Mouse (Mus musculus): Measurements from ENCODE around the gene Cwc27.

Cwc27 gene

DNA sequence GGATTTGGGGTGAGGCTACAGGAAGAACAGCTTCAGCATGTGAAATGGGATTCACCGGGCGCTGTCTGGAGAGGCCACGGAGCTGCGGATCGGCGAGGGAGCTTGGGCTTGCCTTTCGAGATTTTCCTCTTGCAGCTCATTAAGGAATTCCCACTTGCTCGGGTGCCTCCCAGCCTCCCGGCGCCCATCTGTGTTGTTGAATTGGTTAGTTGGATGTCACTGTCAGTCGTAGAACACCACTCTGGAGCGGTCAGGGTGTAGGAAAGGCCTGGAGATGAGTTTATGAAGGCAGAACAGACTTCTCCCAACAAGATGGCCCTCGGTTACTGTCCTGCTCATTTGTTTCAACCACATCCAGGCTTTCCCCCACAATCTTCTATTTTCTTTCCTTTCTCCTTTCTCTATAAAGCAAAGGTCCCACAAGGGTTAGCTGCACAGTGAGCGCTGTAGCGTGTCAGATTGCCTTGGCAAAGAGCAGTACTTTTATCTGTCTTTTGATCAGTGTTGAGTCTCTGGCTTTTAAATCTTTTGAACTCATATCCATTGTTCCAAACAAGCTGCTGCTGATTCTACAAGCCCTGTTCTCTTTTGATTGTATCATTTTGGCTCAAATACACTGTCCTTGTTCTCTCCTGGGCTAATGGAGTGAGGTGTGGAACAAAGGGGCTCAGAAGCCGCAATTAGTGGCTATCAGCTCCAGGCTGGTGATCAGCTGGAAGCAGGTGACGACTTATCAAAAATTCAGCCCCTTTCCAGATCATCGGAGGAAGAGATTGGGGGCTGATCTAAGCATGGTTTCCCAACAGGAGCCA lies 200.7 kb downstream of the Cwc27 start:
- in situ Hi-C loops (cut with MboI, MseI) = loop anchor here (25.0 kb wide), 1 partner anchor 854 kb away; the partner anchor contains the start of gene Srek1

DNA sequence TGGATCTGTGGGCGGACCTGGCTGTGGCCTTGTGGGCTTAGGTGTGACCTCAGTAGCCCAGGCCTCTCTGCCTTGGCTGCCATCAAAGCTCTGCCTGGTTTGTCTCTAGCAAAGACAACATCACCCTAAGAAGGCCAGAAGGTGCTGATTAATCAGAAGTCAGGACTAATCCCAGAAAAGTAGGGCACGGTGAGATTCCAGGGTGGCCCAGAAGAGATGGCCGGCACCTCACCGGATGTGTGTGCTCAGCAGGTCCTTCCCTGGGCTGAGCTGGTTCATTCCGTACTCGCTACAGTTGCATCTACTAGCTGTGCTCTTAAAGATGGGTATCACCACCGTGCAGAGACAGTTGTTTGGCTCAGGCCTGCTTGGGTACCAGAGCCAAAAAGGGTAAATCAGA lies 201.8 kb downstream of the Cwc27 start:
- in situ Hi-C loops (cut with MboI, MseI) = loop anchor here (25.0 kb wide), 1 partner anchor 853 kb away; the partner anchor contains the start of gene Srek1

DNA sequence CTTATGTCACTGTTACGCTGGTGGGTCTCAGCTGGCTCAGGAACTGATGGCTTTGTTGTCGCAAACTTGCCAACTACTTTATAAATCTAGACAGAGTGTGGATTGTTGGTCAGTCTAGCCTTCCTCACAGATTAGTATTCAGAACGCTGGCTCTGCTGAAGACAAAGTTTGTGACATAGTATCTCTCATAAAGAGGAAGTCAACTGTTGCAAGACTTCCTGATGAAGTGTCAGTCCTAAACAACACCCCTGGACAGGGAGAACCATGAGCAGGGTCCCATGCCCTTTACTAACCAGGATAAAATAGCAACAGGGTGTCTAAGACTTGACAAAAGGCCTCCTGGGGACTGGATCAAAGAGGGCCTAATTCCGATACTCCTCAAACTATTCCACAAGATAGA lies 205.6 kb downstream of the Cwc27 start:
- in situ Hi-C loops (cut with MboI, MseI) = loop anchor here (25.0 kb wide), 1 partner anchor 849 kb away; the partner anchor contains the start of gene Srek1

DNA sequence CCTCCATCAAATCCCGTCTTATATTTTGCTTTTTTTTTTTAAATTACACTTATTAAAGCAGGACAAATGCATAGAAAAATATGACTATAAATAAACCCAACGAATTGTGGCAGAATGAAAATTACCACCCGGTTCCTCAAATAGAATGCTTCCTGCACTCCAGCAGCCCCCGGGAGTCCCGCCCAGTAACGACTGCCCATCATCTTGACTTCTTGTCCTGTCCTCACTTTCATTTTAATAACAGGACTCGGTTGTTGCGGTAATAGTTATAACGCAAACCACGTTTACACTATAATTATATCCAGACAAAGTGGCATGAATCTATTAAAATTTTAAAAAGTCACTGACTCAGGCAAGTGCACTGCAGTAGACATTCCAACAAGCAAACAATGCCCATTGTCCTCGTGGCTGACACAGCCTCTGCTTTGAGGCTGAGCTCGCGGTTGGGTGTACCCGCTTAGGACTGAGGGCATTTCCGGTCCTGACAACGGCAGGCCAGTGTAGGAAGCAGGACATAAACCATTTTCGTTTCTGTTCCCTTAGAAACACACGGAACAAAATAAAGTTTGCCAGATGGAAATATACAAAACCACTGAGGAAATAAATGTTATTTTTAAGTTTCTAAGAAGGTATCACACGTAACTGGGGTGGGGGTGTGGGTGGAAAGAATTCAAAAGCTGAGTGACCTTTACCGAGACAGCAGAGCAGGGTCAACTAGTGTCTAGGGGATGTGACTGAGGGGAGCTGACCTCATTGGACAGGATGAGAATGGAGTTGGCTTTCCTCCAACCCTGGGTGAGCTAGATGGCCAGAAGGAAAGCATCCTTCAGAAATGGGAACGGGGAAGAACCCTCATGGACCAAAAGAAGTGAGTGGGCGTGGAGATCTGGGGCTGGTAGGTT lies 206.5 kb downstream of the Cwc27 start:
- in situ Hi-C loops (cut with MboI, MseI) = loop anchor here (25.0 kb wide), 1 partner anchor 848 kb away; the partner anchor contains the start of gene Srek1

DNA sequence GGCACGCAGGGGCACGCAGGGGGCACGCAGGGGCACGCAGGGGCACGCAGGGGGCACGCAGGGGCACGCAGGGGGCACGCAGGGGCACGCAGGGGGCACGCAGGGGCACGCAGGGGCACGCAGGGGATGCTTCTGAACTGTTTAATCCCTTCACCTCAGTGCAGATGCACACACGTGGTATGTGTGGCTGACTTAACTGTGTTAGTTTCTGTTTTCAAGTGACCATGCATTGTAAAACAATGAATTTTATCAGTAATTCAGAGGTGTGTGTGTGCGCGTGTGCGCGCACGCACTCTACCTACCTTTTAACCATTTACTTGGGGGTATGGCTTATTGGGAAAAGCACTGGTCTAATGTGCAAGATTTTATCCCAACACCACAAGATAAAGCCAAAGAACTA lies 208.4 kb downstream of the Cwc27 start:
- in situ Hi-C loops (cut with MboI, MseI) = loop anchor here (10.0 to 25.0 kb wide), 2 partner anchors 176 to 846 kb away; partner anchors contain the start of gene Srek1

- in situ Hi-C loops (cut with MboI, MseI) = loop anchor here (10.0 to 25.0 kb wide), 2 partner anchors 178 to 845 kb away; partner anchors contain the start of gene Srek1
Measured at GRCm38 (mm10) chr13:104606786-104607580, 210.0 kb downstream of the Cwc27 start.

DNA sequence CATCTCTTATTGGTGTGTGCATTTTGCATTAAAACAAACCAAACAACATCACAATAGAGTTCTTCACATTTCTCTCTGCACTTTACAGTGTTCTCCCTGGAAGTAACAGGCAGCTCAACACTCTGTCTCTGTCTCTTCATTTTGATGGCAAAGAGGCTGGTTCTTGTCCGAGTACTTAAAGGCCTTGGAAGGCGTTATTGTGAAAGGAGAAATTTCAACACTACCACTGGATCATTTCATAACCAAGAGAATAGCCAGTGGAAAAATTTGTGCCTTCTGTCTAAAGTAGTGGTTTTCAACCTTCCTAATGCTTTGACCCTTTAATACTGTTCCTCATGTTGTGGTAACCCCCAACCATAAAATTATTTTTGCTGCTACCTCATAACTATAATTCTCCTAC lies 211.8 kb downstream of the Cwc27 start:
- in situ Hi-C loops (cut with MboI, MseI) = loop anchor here (10.0 to 25.0 kb wide), 2 partner anchors 180 to 843 kb away; partner anchors contain the start of gene Srek1

GRCm38 (mm10) chr13:104602197-104602596 lies 214.7 kb downstream of the Cwc27 start:
- in situ Hi-C loops (cut with MboI, MseI) = loop anchor here (10.0 to 25.0 kb wide), 2 partner anchors 183 to 840 kb away; partner anchors contain the start of gene Srek1

DNA sequence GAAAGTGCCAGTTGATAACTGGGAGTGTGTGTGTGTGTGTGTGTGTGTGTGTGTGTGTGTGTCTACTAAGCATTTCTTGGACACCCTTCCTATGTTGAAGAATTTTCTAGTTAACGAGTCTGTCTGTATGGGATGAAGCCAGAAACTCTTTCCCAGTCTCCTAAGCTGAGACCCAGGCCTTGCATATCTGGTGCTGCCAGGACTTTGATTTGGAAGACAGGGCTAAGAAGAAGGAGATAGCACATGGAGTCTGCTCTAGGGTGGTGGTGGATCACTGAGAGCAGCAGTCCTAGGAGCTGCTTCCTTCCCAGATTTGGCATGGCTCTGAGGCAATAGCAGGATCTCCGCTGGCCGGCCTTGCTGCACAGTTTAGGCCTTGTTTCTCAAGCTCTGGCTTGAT lies 215.2 kb downstream of the Cwc27 start:
- in situ Hi-C loops (cut with MboI, MseI) = loop anchor here (10.0 to 25.0 kb wide), 2 partner anchors 183 to 839 kb away; partner anchors contain the start of gene Srek1

DNA sequence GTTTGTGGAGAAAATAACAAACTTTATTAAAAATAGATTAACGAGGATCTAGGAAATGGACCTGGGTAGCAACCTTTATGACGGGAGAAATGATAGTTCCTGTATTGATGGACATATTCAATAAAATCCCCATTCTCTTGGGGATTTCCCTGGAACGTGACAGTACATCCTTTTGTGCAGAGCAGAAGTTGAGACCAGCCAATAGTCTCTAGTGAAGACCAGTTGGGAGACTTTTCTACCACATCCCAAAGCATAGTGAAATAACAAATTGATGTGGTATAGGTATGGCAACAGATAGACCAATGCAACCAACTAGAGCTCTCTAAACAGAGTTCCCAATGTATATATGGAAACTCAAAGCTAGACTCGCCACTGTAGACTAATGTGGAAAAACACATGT lies 220.7 kb downstream of the Cwc27 start:
- in situ Hi-C loops (cut with MboI, MseI) = no loop called here

GRCm38 (mm10) chr13:104594820-104595351 lies 222.1 kb downstream of the Cwc27 start:
- in situ Hi-C loops (cut with MboI, MseI) = no loop called here

GRCm38 (mm10) chr13:104590931-104591330 lies 226.0 kb downstream of the Cwc27 start:
- in situ Hi-C loops (cut with MboI, MseI) = no loop called here

GRCm38 (mm10) chr13:104590097-104590607 lies 226.8 kb downstream of the Cwc27 start:
- in situ Hi-C loops (cut with MboI, MseI) = no loop called here

DNA sequence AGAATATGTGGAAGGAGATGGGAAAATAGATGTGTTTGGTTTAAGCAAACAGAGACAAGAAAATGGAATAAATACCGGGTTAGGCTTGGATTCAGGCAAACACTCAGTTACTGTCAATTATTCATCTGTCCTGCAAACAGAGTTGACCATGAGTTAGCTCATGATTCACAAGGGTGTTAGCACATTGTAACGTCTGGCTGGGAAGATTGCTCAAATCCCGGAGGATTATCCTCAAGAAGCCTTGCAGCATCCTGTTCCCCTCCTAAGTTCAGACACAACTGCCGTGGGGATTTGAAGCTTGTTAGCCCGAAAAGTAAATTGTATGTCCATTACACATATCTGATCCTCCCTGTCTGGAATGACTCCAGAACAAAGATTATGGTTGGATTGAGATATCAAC lies 228.6 kb downstream of the Cwc27 start:
- in situ Hi-C loops (cut with MboI, MseI) = no loop called here
